Mouse (Mus musculus): ENCODE results near the gene Mios. TPM values are rescaled to one million over a fixed set of nuclear protein-coding genes. Genes with fewer than 3 reads are reported as not detected.

The Mios gene
- polyA plus RNA-seq, 1 experiment from 2014 or later = 23.8 TPM

- Histone ChIP-seq H3K4me2 (replicated peaks) (peak overlapping the region; percentile 60), H3K4me3 (replicated peaks) (peak overlapping the region; percentile 78; the same call in 1 of the 2 replicates), H3K9me3 (no peaks in the 10 kb centered on the region), H3K9ac (replicated peaks) (no peak overlapping the region), H3K4me1 (replicated peaks) (peaks cover 12% of the 10 kb centered on the region), H3K27me3 (no peaks in the 10 kb centered on the region), H3K27ac (no peak overlapping the region), H3K36me3 (peaks cover 11% of the 10 kb centered on the region)
- WGBS = 85% methylated on average over 3 of the region's 3 CpGs
- no peak for ATAC-seq
Measured at GRCm38 (mm10) chr6:8210661-8211060, 1.6 kb downstream of the Mios start.

GRCm38 (mm10) chr6:8227035-8227434, 18.0 kb downstream of the Mios start:
- 93% methylated on average over 3 of the region's 3 CpGs for WGBS
- no peaks in the 10 kb centered on the region for H3K4me1 ChIP-seq (replicated peaks)

GRCm38 (mm10) chr6:8228596-8228995, 19.6 kb downstream of the Mios start:
- ATAC-seq = no peak

More at GRCm38 (mm10) chr6:8227035-8227434, 18.0 kb downstream of the Mios start:
- no peak overlapping the region for H3K4me2 ChIP-seq (replicated peaks)
- no peak for ATAC-seq
- no peaks in the 10 kb centered on the region for H3K9me3 ChIP-seq
- no peak overlapping the region for H3K27ac ChIP-seq
- no peak overlapping the region for H3K4me3 ChIP-seq (replicated peaks)
- peaks cover 32% of the 10 kb centered on the region for H3K36me3 ChIP-seq
- no peak overlapping the region for H3K9ac ChIP-seq (replicated peaks)
- no peaks in the 10 kb centered on the region for H3K27me3 ChIP-seq

GRCm38 (mm10) chr6:8258316-8258715, 49.3 kb downstream of the Mios start:
- Histone ChIP-seq H3K9me3 (no peaks in the 10 kb centered on the region), H3K27ac (no peak overlapping the region), H3K27me3 (no peaks in the 10 kb centered on the region), H3K4me1 (replicated peaks) (peaks cover 24% of the 10 kb centered on the region), H3K9ac (replicated peaks) (peak overlapping the region; percentile 74), H3K4me2 (replicated peaks) (peak overlapping the region; percentile 72), H3K36me3 (peaks cover 15% of the 10 kb centered on the region), H3K4me3 (replicated peaks) (peak overlapping the region; percentile 88)
- no peak for ATAC-seq
- 11% methylated on average over 6 of the region's 6 CpGs for WGBS

More at GRCm38 (mm10) chr6:8228596-8228995, 19.6 kb downstream of the Mios start:
- Histone ChIP-seq H3K9ac (replicated peaks) (no peak overlapping the region), H3K27me3 (no peaks in the 10 kb centered on the region), H3K4me1 (replicated peaks) (no peaks in the 10 kb centered on the region), H3K9me3 (no peaks in the 10 kb centered on the region), H3K4me2 (replicated peaks) (no peak overlapping the region), H3K27ac (no peak overlapping the region), H3K4me3 (replicated peaks) (no peak overlapping the region), H3K36me3 (peaks cover 39% of the 10 kb centered on the region)
- WGBS = 94% methylated on average over 3 of the region's 3 CpGs

- under 1% methylated on average over 64 of the region's 64 CpGs for WGBS
- H3K27ac ChIP-seq = peak within 1 kb of the TSS; percentile 84
- H3K9ac ChIP-seq (replicated peaks) = peak within 1 kb of the TSS; percentile 90
- H3K4me3 ChIP-seq (replicated peaks) = peak within 1 kb of the TSS; percentile 88
- peak; percentile 100 for ATAC-seq
- H3K9me3 ChIP-seq = no peaks in the 10 kb centered on the region
- no peaks in the 10 kb centered on the region for H3K27me3 ChIP-seq
- peaks cover 24% of the 10 kb centered on the region for H3K4me1 ChIP-seq (replicated peaks)
- peak within 1 kb of the TSS; percentile 92 for H3K4me2 ChIP-seq (replicated peaks)
- peaks cover 10% of the 10 kb centered on the region for H3K36me3 ChIP-seq
Measured at GRCm38 (mm10) chr6:8259004-8259666, 50.1 kb downstream of the Mios start, which contains the start of the genes Rpa3, Umad1 and Gm45062. Rpa3 (minus strand) TSS chr6:8259173. Umad1 (plus strand) TSS chr6:8259288. Gm45062 (plus strand) TSS chr6:8259450.

GRCm38 (mm10) chr6:8259667-8260044, 50.6 kb downstream of the Mios start:
- H3K9ac ChIP-seq (replicated peaks) = peak overlapping the region; percentile 90
- peak overlapping the region; percentile 92 for H3K4me2 ChIP-seq (replicated peaks)
- H3K27ac ChIP-seq = peak overlapping the region; percentile 84
- no peaks in the 10 kb centered on the region for H3K27me3 ChIP-seq
- 0% methylated on average over 8 of the region's 8 CpGs for WGBS
- H3K36me3 ChIP-seq = peaks cover 6% of the 10 kb centered on the region
- H3K9me3 ChIP-seq = no peaks in the 10 kb centered on the region
- H3K4me1 ChIP-seq (replicated peaks) = peaks cover 24% of the 10 kb centered on the region
- ATAC-seq = no peak
- H3K4me3 ChIP-seq (replicated peaks) = peak overlapping the region; percentile 88

- Histone ChIP-seq H3K4me2 (replicated peaks) (no peak overlapping the region), H3K27me3 (no peaks in the 10 kb centered on the region), H3K9ac (replicated peaks) (no peak overlapping the region), H3K9me3 (no peaks in the 10 kb centered on the region), H3K4me1 (replicated peaks) (no peaks in the 10 kb centered on the region), H3K4me3 (replicated peaks) (no peak overlapping the region), H3K27ac (no peak overlapping the region), H3K36me3 (peaks cover 12% of the 10 kb centered on the region)
- whole genome bisulfite sequencing = 87% methylated on average over 3 of the region's 3 CpGs
- no peak for ATAC-seq
Measured at GRCm38 (mm10) chr6:8271047-8271446, 62.0 kb downstream of the Mios start.

- H3K27ac ChIP-seq = no peak overlapping the region
- H3K36me3 ChIP-seq = peaks cover 12% of the 10 kb centered on the region
- H3K4me1 ChIP-seq (replicated peaks) = no peaks in the 10 kb centered on the region
- 38% methylated on average over 6 of the region's 6 CpGs for WGBS
- no peak overlapping the region for H3K9ac ChIP-seq (replicated peaks)
- no peak overlapping the region for H3K4me2 ChIP-seq (replicated peaks)
- no peak overlapping the region for H3K4me3 ChIP-seq (replicated peaks)
- H3K27me3 ChIP-seq = no peaks in the 10 kb centered on the region
- peak; percentile 53; the same call in 1 of the 2 replicates for ATAC-seq
- no peaks in the 10 kb centered on the region for H3K9me3 ChIP-seq
Measured at GRCm38 (mm10) chr6:8274387-8275054, 65.5 kb downstream of the Mios start.

GRCm38 (mm10) chr6:8275098-8275497, 66.1 kb downstream of the Mios start:
- Histone ChIP-seq H3K36me3 (peaks cover 12% of the 10 kb centered on the region), H3K27me3 (no peaks in the 10 kb centered on the region), H3K9me3 (no peaks in the 10 kb centered on the region), H3K27ac (no peak overlapping the region), H3K4me2 (replicated peaks) (no peak overlapping the region), H3K4me3 (replicated peaks) (no peak overlapping the region), H3K4me1 (replicated peaks) (no peaks in the 10 kb centered on the region), H3K9ac (replicated peaks) (no peak overlapping the region)
- 4% methylated on average over 1 of the region's 1 CpGs for WGBS
- ATAC-seq = no peak

- H3K4me3 ChIP-seq (replicated peaks) = no peak overlapping the region
- no peak overlapping the region for H3K4me2 ChIP-seq (replicated peaks)
- no peak overlapping the region for H3K27ac ChIP-seq
- no peak overlapping the region for H3K9ac ChIP-seq (replicated peaks)
- no peaks in the 10 kb centered on the region for H3K4me1 ChIP-seq (replicated peaks)
- peaks cover 6% of the 10 kb centered on the region; the same call in 1 of the 2 replicates for H3K36me3 ChIP-seq
- no peak for ATAC-seq
- H3K9me3 ChIP-seq = no peaks in the 10 kb centered on the region
- no peaks in the 10 kb centered on the region for H3K27me3 ChIP-seq
- WGBS = 89% methylated on average over 4 of the region's 4 CpGs
Measured at GRCm38 (mm10) chr6:8276431-8276830, 67.4 kb downstream of the Mios start.

GRCm38 (mm10) chr6:8278426-8279002, 69.5 kb downstream of the Mios start:
- 72% methylated on average over 5 of the region's 5 CpGs for WGBS
- H3K27me3 ChIP-seq = no peaks in the 10 kb centered on the region
- ATAC-seq = no peak

GRCm38 (mm10) chr6:8283255-8283654, 74.2 kb downstream of the Mios start:
- Histone ChIP-seq H3K9me3 (no peaks in the 10 kb centered on the region), H3K4me3 (replicated peaks) (no peak overlapping the region), H3K4me1 (replicated peaks) (no peaks in the 10 kb centered on the region), H3K27ac (no peak overlapping the region), H3K27me3 (no peaks in the 10 kb centered on the region), H3K4me2 (replicated peaks) (no peak overlapping the region), H3K9ac (replicated peaks) (no peak overlapping the region), H3K36me3 (no peaks in the 10 kb centered on the region)
- no peak for ATAC-seq
- WGBS = 85% methylated on average over 4 of the region's 4 CpGs

More at GRCm38 (mm10) chr6:8278426-8279002, 69.5 kb downstream of the Mios start:
- no peak overlapping the region for H3K9ac ChIP-seq (replicated peaks)
- no peaks in the 10 kb centered on the region for H3K9me3 ChIP-seq
- H3K27ac ChIP-seq = no peak overlapping the region
- no peak overlapping the region for H3K4me2 ChIP-seq (replicated peaks)
- no peaks in the 10 kb centered on the region for H3K36me3 ChIP-seq
- no peaks in the 10 kb centered on the region for H3K4me1 ChIP-seq (replicated peaks)
- H3K4me3 ChIP-seq (replicated peaks) = no peak overlapping the region
